Mouse (Mus musculus) adrenal gland, adult 8-10 months (tissue): ENCODE data around the gene Stk38l. TPM values are rescaled to one million over a fixed set of nuclear protein-coding genes. Genes with fewer than 3 reads are reported as not detected.
A peak's percentile ranks its signal among the peaks of the same experiment; 100 is the strongest.
"Not testable (repeated sequence)": the region's sequence is repeated elsewhere in the genome, so short reads cannot be mapped to it uniquely, and the experiment has no call there.

Experiments
- DNase-seq: peaks from one replicate; pipeline ENCODE4 v3.0.0; 2022
- total RNA-seq, 4 experiments: library from RNA; stranded (reverse); gene quantifications; 2 replicates each; pipeline ENCODE4 v1.2.4; 2022

Stk38l gene
- total RNA-seq, 4 experiments from 2014 or later = 24.0 to 26.8 (median 25.9) TPM

DNA sequence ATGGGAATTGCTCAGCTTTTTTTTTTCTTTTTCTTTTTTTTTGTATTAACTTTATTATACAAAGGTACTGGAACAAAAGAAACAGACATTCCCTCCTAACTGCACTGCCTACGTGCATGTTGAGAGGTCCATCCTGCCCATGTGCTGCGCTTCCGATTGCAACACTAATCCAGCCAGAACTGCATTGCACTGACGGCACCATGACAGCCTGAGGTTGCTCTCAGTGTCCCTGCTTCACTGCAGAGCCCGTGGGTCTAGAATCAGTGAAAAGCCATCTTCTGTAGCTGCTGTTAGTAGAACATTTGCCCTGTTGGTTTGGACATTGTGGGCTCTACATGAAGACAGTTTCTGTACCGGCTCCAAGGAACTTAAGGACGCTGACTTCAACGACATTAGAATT, 51.1 kb downstream of the Stk38l start:
- DNase-seq = not testable (repeated sequence)

DNA sequence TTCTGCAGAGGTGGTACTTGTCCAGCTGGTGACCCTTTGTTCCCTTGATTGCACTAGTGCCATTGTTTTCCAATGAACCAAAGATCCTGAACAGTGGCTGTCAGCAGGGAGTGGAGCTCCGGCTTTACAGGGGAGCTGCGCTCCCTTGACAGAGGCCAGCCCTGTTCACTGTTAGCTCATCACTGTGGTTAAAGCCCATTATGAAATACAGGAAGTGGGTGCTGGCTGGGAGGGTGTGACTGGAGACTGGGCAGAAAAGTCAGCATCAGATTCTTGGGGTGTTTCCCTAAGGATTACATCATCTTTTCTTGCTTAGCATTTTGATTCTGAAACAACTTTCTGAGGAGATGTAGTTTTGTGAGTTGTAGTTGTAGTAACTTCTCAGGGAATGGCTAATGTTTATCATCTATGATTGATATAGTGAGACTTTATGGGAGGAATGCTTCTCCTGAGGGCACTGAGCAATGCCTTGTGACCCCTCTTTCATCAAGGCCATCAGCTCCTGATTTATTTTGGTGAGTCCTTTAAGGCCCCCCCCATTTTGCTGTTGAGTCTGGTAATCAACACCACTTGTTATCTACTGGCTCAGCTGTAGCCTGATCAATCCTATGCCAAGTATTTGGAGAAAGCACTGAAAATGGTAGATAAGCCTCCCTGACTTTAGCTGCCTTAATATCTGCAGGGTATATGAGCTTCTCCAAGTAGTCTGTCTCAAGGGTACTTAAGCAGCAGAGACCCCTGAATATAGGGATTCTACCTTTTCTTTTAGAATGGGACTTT, 52.0 kb downstream of the Stk38l start:
- peak; percentile 18 for DNase-seq

DNA sequence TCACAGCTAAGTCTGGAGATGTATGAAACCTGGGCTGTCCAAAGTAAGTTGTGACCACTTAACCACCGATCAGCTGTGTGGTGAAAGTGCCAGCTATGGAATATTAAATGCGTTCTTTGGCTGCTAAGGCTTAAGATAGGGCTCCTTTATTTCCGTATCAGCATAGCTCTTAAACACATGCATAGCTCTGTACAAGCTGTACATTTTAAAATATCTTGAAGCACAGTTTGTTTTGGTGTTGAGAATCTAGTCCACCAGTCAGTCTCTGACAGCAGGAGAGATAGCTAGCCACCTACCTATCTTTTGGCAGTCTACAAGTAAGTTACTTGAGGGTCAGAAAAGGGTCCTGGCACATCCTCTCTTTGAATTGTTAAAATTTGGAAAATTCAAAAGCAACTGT, 53.3 kb downstream of the Stk38l start:
- DNase-seq = no peak

DNA sequence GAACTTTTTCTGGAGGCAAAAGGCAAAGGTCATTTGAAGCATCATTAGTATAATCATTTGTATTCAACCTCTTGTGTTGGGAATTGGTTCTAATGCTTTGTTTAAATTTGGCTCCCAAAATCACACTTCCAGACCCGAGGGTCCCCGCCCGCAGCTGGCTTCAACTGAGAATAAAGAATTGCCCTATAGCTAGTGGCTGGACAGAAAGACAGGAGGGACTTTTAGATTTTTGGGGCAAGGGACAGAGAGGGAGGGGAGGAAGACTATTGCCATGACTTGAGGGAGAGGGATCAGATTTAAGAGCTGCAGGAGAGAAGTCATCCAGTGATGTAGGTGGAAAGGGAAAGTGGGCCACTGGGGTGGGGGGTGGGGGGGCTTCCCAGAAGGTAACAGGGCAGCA, 56.8 kb downstream of the Stk38l start:
- DNase-seq = no peak

DNA sequence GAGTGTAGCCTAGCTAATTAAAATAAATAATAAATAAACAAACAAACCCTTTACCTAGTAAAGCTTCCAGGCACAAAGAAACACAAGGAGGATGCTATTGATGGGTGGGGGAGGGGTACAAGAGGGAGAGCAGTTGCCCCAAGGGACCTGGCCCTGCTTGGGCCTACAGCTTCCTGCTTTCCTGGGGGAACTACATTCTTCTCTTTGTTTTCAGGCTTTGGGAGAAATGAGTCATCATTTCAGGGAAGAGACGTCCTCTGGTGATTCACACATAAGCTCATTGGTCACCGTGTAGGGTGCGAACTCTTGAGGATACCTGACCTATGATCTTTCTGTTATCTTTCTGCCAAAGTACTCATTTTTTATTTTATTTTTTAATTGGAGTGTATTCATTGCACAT, 68.7 kb downstream of the Stk38l start:
- DNase-seq = no peak

DNA sequence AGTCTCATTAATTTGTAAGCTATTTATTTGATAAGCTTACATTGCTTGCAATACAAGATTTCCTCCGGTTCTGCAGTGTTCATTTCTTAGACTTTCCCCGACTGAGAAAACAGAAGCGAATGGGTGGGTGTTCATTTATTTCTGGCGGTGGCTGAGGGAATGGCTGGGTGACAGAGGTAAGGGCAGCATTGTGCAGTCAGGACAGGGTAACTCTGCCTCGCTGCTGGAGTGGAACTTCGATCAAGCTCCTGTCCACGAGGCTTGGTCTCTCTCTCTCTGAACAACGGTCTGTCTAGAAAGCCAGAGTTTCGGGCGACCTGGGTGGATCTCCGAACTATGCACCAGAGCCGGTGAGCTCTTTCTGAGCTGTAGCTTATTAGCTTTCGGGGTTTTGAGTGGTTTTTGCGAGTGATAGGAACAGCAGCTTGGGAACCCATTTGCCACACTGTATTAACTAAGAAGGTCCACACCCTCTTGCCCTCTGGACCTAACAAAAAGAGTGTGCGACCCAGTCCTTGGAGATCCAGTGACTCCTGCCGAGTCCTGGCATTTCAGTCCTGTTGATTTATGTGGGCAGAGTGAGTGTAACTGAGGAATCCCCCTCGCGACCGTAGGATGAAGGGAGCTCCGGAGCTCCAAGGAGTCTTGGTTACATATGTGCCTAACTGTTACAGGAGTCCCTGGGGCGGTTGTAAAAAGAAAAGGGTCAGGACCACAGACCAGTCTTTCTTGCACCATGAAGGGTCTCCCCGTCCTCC, 70.5 kb downstream of the Stk38l start:
- no peak for DNase-seq

DNA sequence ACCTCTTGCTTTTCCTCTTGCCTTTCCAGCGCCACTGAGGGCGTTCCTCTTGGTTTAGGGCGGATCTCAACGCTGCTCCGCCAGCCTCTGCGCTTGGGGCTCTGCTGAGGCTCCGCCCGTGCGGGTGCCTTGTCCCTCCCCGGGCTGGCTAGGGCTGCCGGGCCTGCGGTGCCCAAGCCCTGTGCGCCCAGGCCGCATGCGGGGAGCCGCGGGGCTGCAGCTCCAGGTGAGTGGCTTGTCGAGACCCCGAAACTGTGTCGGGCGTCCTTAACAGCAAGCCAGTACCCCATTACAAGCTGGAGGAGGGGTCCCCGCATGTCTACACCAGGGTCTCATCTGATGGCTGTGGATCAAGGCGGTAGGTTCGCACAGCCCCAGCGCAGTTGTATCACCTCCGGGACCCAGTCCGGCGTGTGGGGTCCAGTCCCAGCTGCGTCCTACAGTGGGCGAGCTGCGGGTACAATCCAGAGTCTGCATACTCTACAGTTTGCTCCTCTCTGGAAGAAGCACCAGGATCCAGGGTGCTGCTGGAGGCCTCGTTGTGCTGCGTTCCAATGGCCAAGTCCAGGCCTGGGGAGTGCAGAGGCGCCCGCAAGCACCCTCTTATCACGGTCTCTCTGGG, 71.2 kb downstream of the Stk38l start, which contains the start of gene Arntl2:
TSS of gene Arntl2 (plus strand) at position 132 of the 622 bp plus-strand sequence.
- DNase-seq = peak; percentile 69

DNA sequence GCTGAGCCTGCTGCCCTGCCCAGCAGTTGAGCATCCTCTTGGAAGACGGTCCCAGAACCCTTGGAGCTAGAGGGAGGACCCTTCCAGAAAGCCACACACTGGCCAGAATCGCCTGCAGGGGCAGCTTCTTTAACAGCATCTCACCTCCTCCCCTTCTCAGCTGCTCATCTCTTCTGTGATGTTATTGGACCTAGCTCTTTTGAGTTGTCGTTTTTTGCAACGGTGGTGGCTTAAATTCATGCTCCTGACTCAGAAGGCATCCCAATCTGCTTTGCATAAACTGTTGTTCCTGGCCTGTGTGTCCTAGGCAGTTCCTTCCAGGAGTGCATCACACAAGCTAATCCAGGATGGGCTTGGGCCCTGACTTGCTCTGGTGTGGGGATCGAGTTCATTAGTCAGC, 72.7 kb downstream of the Stk38l start:
- DNase-seq = no peak

DNA sequence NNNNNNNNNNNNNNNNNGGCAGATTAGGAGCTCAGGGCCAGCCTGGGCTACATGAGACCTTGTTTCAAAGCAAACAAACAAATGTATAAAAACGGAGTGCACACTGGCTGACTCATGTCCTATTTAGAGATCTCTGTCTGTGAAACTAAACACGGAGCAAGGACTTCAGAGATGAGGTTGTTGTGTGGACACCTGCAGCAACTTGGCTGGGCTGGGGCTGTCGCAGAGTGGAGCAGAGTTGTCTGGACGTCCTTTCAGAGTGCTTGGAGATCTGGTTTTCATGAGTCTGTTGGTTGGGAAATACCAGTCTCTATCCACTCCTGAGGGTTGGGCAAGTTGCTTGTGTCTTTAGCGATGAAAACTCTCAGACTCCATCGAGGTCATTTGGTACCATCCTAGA, 85.2 kb downstream of the Stk38l start:
- no peak for DNase-seq

DNA sequence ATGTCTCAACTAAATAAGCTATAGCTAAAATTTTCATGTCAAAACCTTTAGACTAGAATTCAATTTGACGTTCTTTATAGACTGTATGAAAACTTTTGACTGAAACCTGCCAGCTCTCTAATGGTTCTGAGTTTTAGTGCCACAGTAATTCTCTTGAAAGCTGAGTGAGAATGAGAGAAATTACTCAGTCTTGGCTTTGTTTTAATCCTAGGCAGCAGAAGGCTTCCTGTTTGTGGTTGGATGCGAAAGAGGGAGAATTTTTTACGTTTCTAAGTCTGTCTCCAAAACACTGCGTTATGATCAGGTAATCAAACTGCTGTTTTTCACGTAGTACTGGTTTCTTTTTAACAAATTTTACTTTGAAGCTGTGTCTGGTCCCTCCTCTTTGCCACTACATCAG, 88.2 kb downstream of the Stk38l start:
- no peak for DNase-seq

DNA sequence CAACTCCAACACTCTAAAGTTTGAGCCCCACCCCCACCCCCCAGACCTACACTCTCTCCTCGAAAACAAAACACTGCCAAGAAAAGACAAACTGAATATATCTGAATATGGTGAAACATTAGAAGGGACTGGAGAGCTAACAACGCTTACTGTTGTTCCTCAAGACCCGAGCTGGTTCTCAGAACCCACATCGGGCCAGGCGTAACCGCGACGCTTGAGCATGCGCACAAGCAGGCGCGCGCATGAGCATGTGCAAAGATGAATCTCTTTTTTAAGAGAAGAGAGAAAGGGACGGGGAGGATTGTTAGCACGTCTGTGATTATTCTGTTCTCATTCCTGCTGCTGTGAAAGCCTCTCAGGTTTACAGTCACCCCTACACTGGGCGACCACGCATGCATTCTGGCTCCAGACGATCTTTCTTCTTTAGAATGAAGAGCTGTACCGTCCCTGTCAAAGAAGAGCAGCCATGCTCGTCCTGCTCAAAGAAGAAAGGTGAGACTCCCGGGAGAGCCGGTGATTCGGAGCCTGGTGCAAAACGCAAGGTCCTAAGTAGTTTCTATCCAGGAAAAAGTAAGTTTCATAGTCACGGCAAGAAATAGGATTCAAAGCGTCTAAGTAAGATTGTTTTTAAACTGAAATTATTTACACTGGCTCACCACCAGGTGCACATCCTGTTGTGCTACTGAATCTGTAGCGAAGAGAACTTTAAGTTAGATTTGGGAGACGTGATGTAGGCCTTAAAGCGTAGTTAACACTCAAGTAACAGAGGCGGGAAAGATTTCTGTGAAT, 95.6 kb downstream of the Stk38l start:
- DNase-seq = no peak

DNA sequence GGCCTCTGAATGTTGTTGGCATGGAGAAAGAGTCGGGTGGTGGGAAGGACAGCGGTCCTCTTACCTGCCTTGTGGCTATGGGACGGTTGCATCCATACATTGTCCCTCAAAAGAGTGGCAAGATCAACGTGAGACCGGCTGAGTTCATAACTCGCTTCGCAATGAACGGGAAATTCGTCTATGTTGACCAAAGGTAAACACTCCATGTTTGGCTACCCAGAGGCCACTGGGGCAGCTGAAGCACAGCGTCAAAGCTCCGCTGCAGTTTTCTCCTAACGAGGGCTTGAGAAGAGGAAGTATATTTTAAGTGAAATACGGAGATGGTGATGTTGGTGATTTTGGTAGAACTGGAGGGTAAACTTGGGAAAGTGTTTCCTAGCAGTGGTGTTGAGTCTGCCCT, 97.2 kb downstream of the Stk38l start:
- DNase-seq = no peak

DNA sequence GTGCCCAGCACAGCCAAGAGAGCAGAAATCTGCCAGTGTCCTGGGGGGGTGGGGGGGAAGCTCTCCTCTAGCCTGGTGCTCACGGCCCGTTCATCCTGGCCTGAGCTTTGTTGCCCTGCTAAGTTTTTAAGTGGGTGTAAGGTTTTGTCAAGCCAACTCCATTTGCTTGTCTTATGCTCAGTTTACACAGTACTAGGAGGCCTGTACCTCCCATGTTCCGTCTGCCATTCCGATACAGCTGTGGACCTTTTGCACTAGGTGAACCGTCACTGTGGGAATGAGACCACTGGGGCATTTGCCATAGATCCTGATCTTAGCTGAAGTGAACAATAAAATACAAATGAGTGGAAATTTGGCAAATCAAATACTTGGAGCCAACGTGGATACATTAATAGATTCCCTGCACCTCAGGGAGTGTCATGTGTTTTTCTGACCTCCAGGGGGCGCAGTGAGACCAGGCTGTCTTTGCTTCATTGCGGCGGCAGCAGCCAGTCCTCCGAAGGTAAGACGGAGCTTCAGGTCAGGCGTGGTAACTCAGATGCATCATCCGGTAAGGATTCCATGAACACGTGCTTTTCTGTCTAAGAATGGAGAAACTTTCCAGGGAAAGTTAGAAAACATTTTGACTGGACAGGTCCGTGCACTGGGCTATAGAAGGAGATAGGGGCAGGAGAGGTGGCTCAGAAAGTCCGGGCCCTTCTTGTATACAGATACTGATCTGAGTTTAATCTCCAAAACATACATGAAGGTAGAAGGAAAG, 100.1 kb downstream of the Stk38l start:
- no peak for DNase-seq

DNA sequence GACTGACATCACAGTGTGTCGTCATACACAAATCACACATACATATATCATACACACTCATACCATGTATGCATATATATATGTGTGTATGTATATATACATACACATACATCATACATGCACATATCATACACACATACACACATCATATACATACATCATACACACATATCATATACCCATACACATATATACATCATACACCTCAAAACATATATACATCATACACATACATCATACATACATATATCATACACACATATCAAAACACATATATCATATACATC, 100.6 kb downstream of the Stk38l start:
- DNase-seq = no peak

Other genes with a start within 250 kb of the Stk38l start
- gene Itpr2, start 222.8 kb upstream of the Stk38l start, total RNA-seq = 10 to 100 TPM; 40.3 to 45.9 (median 42.7) TPM
- gene Fgfr1op2, start 147.8 kb upstream of the Stk38l start, total RNA-seq = 100 to 1,000 TPM in 3 of 4 experiments, 10 to 100 TPM in 1; 96.5 to 112 (median 105) TPM
- 10 to 100 TPM; 30.0 to 55.3 (median 40.2) TPM for gene Ints13, start 147.2 kb upstream of the Stk38l start, total RNA-seq
- gene Med21, start 82.4 kb upstream of the Stk38l start, total RNA-seq = 10 to 100 TPM; 59.0 to 79.5 (median 69.0) TPM
- gene Tm7sf3, start 82.2 kb upstream of the Stk38l start, total RNA-seq = 10 to 100 TPM; 46.1 to 69.9 (median 58.5) TPM
- gene Arntl2, start 71.1 kb downstream of the Stk38l start, total RNA-seq = 1 to 10 TPM; 1.6 to 6.4 (median 3.4) TPM
- gene Smco2, start 125.1 kb downstream of the Stk38l start, total RNA-seq = not detected
- gene Ppfibp1, start 163.5 kb downstream of the Stk38l start, total RNA-seq = 100 to 1,000 TPM in 2 of 4 experiments, 10 to 100 TPM in 2; 80.0 to 138 (median 105) TPM
- gene 1700034J05Rik, start 229.4 kb downstream of the Stk38l start, total RNA-seq = not detected